Mouse (Mus musculus): Measurements from ENCODE around the gene Arhgdia. TPM values are rescaled to one million over a fixed set of nuclear protein-coding genes. Genes with fewer than 3 reads are reported as not detected.
A peak's percentile ranks its signal among the peaks of the same experiment; 100 is the strongest.

Arhgdia gene
- polyA plus RNA-seq, 1 experiment from 2014 or later = 575 TPM

DNA sequence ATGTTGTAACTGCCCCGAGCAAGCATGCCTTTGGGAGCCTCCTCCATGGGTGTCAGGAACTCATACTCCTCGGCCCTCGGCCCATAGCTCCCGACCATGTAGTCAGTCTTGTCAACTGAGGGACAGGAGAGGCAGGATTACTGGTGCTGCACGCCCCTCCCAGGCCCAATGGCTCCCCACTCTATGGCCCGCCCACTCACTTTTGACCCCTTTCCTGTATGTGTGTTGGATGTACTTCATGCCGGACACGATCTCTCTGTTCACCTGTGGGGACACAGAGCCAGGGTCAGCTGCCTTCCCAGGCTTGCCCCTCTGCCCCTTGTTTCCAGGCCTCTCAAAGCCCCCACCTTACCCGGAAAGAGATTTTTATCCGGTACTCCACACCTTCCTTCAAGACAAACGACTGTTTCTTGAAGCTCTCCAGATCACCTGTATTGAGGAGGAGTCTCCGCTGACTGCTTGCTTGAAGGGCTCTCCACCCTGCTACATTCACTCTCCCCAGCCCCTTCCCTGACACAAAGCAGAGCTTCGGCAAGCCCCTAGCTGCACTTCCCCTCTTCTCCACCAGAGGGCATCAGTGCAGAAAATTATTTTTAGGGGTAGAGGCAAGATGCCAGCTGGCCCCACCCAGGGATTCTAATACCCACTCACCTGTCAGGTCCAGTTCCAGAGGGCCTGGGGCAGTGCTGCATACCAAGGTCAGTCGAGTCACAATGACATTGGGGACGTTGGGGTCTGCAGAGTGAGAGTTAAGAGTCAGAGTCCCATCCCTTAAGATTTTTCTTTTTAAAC, 1.9 kb downstream of the Arhgdia start:
- 0 out of 2 replicates have a peak, but pooled peaks cover 3% of the 10 kb centered on the region for H3K9me3 ChIP-seq (ENCODE audit: control insufficient read depth, low read depth, low read length)
- H3K9ac ChIP-seq (replicated peaks; ENCODE audit: low read depth, low read length) = peak overlapping the region; percentile 2; the same call in 1 of the 2 replicates
- H3K4me3 ChIP-seq (ENCODE audit: low read depth, low read length) = peak overlapping the region; percentile 91
- peaks cover 29% of the 10 kb centered on the region for H3K36me3 ChIP-seq (ENCODE audit: control insufficient read depth, insufficient read depth, low read length)
- peak overlapping the region; percentile 94; the same call in 1 of the 2 replicates for H3K27ac ChIP-seq (ENCODE audit: low read length)
- no peaks in the 10 kb centered on the region for H3K27me3 ChIP-seq (ENCODE audit: control insufficient read depth, insufficient read depth, low read length)
- H3K4me2 ChIP-seq (replicated peaks; ENCODE audit: low read depth, low read length) = peak overlapping the region; percentile 95
- 51% methylated on average over 15 of the region's 15 CpGs for WGBS
- ATAC-seq (ENCODE audit: insufficient number of reproducible peaks, insufficient read depth, low FRiP score, low read depth) = no peak
- H3K4me1 ChIP-seq (ENCODE audit: control insufficient read depth, insufficient read depth, low read length) = peaks cover 18% of the 10 kb centered on the region

GRCm38 (mm10) chr11:120578694-120579243, 2.7 kb downstream of the Arhgdia start:
- H3K27ac ChIP-seq (ENCODE audit: low read length) = no peak overlapping the region
- no peak overlapping the region for H3K4me3 ChIP-seq (ENCODE audit: low read depth, low read length)
- no peak overlapping the region for H3K9ac ChIP-seq (replicated peaks; ENCODE audit: low read depth, low read length)
- no peak for ATAC-seq (ENCODE audit: insufficient number of reproducible peaks, insufficient read depth, low FRiP score, low read depth)
- 0 out of 2 replicates have a peak, but pooled peaks cover under 1% of the 10 kb centered on the region for H3K9me3 ChIP-seq (ENCODE audit: control insufficient read depth, low read depth, low read length)
- peaks cover 29% of the 10 kb centered on the region for H3K36me3 ChIP-seq (ENCODE audit: control insufficient read depth, insufficient read depth, low read length)
- peaks cover 22% of the 10 kb centered on the region for H3K4me1 ChIP-seq (ENCODE audit: control insufficient read depth, insufficient read depth, low read length)
- no peaks in the 10 kb centered on the region for H3K27me3 ChIP-seq (ENCODE audit: control insufficient read depth, insufficient read depth, low read length)
- WGBS = 74% methylated on average over 11 of the region's 11 CpGs
- H3K4me2 ChIP-seq (replicated peaks; ENCODE audit: low read depth, low read length) = no peak overlapping the region

GRCm38 (mm10) chr11:120578024-120578693, 3.3 kb downstream of the Arhgdia start:
- WGBS = 77% methylated on average over 10 of the region's 10 CpGs
- no peak overlapping the region for H3K9ac ChIP-seq (replicated peaks; ENCODE audit: low read depth, low read length)
- H3K27ac ChIP-seq (ENCODE audit: low read length) = no peak overlapping the region
- H3K4me2 ChIP-seq (replicated peaks; ENCODE audit: low read depth, low read length) = no peak overlapping the region
- H3K27me3 ChIP-seq (ENCODE audit: control insufficient read depth, insufficient read depth, low read length) = no peaks in the 10 kb centered on the region
- no peaks in the 10 kb centered on the region for H3K9me3 ChIP-seq (ENCODE audit: control insufficient read depth, low read depth, low read length)
- H3K4me1 ChIP-seq (ENCODE audit: control insufficient read depth, insufficient read depth, low read length) = peaks cover 22% of the 10 kb centered on the region
- H3K4me3 ChIP-seq (ENCODE audit: low read depth, low read length) = no peak overlapping the region
- no peak for ATAC-seq (ENCODE audit: insufficient number of reproducible peaks, insufficient read depth, low FRiP score, low read depth)
- peaks cover 29% of the 10 kb centered on the region for H3K36me3 ChIP-seq (ENCODE audit: control insufficient read depth, insufficient read depth, low read length)

DNA sequence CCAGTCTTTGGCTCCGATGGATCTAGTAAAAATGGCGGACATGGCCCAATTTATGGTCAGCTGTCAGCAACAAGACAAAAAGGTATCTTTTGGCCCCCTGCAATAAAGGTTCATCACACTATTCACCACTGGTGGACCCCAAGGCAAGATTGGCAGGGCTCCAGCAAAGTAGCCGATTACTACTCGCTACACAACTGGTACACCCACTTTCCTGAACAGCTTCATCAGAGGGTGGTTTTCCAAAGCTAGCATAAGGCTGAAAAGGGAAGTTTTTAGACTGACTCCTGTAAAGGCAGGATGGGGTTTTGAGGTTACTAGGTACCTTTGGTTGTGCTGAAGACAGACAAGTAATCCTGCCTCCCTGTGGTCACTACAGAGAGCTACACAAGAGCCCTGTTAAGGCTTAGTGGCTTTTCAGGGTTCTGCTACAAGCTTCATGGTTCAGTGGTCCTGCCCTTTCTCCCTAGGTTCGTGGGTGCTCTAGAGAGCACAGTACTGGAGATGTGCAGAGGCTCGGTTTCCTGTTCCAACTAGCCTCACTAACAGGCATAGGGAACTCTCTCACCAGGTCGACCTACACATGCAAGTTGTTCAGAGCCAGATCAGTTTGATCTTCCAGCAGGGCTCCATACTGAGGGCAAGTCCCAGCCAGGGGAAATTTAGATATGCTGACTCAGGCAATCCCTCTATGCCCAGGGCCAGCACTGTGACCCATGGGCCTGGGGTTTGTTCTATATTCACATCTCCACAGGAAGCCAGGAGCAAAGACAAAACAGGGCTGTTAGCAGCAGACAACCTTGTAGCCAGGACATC, 4.0 kb downstream of the Arhgdia start:
- no peak overlapping the region for H3K27ac ChIP-seq (ENCODE audit: low read length)
- WGBS = 87% methylated on average over 7 of the region's 7 CpGs
- H3K4me1 ChIP-seq (ENCODE audit: control insufficient read depth, insufficient read depth, low read length) = peaks cover 22% of the 10 kb centered on the region
- H3K27me3 ChIP-seq (ENCODE audit: control insufficient read depth, insufficient read depth, low read length) = no peaks in the 10 kb centered on the region
- peaks cover 29% of the 10 kb centered on the region for H3K36me3 ChIP-seq (ENCODE audit: control insufficient read depth, insufficient read depth, low read length)
- H3K4me3 ChIP-seq (ENCODE audit: low read depth, low read length) = no peak overlapping the region
- H3K4me2 ChIP-seq (replicated peaks; ENCODE audit: low read depth, low read length) = no peak overlapping the region
- ATAC-seq (ENCODE audit: insufficient number of reproducible peaks, insufficient read depth, low FRiP score, low read depth) = no peak
- no peak overlapping the region for H3K9ac ChIP-seq (replicated peaks; ENCODE audit: low read depth, low read length)
- no peaks in the 10 kb centered on the region for H3K9me3 ChIP-seq (ENCODE audit: control insufficient read depth, low read depth, low read length)

- WGBS = 73% methylated on average over 3 of the region's 3 CpGs
- no peaks in the 10 kb centered on the region for H3K9me3 ChIP-seq (ENCODE audit: control insufficient read depth, low read depth, low read length)
- H3K4me3 ChIP-seq (ENCODE audit: low read depth, low read length) = no peak overlapping the region
- no peak overlapping the region for H3K27ac ChIP-seq (ENCODE audit: low read length)
- no peaks in the 10 kb centered on the region for H3K27me3 ChIP-seq (ENCODE audit: control insufficient read depth, insufficient read depth, low read length)
- ATAC-seq (ENCODE audit: insufficient number of reproducible peaks, insufficient read depth, low FRiP score, low read depth) = no peak
- peaks cover 31% of the 10 kb centered on the region for H3K36me3 ChIP-seq (ENCODE audit: control insufficient read depth, insufficient read depth, low read length)
- no peak overlapping the region for H3K4me2 ChIP-seq (replicated peaks; ENCODE audit: low read depth, low read length)
- H3K9ac ChIP-seq (replicated peaks; ENCODE audit: low read depth, low read length) = no peak overlapping the region
- H3K4me1 ChIP-seq (ENCODE audit: control insufficient read depth, insufficient read depth, low read length) = peaks cover 23% of the 10 kb centered on the region
Observed at GRCm38 (mm10) chr11:120576365-120576981, 5.0 kb downstream of the Arhgdia start.

GRCm38 (mm10) chr11:120575940-120576339, 5.5 kb downstream of the Arhgdia start:
- H3K27me3 ChIP-seq (ENCODE audit: control insufficient read depth, insufficient read depth, low read length) = no peaks in the 10 kb centered on the region
- ATAC-seq (ENCODE audit: insufficient number of reproducible peaks, insufficient read depth, low FRiP score, low read depth) = no peak
- H3K4me1 ChIP-seq (ENCODE audit: control insufficient read depth, insufficient read depth, low read length) = peaks cover 28% of the 10 kb centered on the region
- H3K9me3 ChIP-seq (ENCODE audit: control insufficient read depth, low read depth, low read length) = no peaks in the 10 kb centered on the region
- peaks cover 36% of the 10 kb centered on the region for H3K36me3 ChIP-seq (ENCODE audit: control insufficient read depth, insufficient read depth, low read length)
- no peak overlapping the region for H3K27ac ChIP-seq (ENCODE audit: low read length)
- H3K9ac ChIP-seq (replicated peaks; ENCODE audit: low read depth, low read length) = no peak overlapping the region
- no peak overlapping the region for H3K4me3 ChIP-seq (ENCODE audit: low read depth, low read length)
- no peak overlapping the region for H3K4me2 ChIP-seq (replicated peaks; ENCODE audit: low read depth, low read length)

DNA sequence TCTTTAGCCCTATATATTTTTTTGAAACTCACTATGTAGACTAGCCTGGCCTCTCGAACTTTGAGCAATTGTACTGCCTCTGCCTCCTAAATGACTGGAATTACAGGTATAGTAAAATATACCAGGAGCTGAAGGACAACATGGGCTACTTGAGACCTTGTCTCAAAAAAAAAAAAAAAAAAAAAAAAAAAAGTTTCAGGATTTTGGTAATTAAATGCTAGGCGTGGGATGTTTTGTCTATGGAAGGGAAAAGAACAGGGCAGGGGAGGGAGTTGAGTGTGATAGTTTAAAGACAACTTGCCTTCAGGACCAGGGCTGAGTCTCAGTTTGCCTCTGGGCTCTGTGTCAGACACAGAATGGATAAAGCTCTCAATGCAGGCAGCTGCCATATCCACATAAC, 6.4 kb downstream of the Arhgdia start:
- no peak overlapping the region for H3K4me2 ChIP-seq (replicated peaks; ENCODE audit: low read depth, low read length)
- 73% methylated on average over 2 of the region's 2 CpGs for WGBS
- H3K36me3 ChIP-seq (ENCODE audit: control insufficient read depth, insufficient read depth, low read length) = peaks cover 43% of the 10 kb centered on the region
- H3K9me3 ChIP-seq (ENCODE audit: control insufficient read depth, low read depth, low read length) = no peaks in the 10 kb centered on the region
- no peaks in the 10 kb centered on the region for H3K27me3 ChIP-seq (ENCODE audit: control insufficient read depth, insufficient read depth, low read length)
- H3K4me3 ChIP-seq (ENCODE audit: low read depth, low read length) = no peak overlapping the region
- ATAC-seq (ENCODE audit: insufficient number of reproducible peaks, insufficient read depth, low FRiP score, low read depth) = no peak
- peaks cover 26% of the 10 kb centered on the region for H3K4me1 ChIP-seq (ENCODE audit: control insufficient read depth, insufficient read depth, low read length)
- no peak overlapping the region for H3K9ac ChIP-seq (replicated peaks; ENCODE audit: low read depth, low read length)
- H3K27ac ChIP-seq (ENCODE audit: low read length) = no peak overlapping the region

- Histone ChIP-seq H3K27ac (ENCODE audit: low read length) (no peak overlapping the region), H3K4me1 (ENCODE audit: control insufficient read depth, insufficient read depth, low read length) (peaks cover 20% of the 10 kb centered on the region), H3K4me3 (ENCODE audit: low read depth, low read length) (peak overlapping the region; percentile 95), H3K9me3 (ENCODE audit: control insufficient read depth, low read depth, low read length) (no peaks in the 10 kb centered on the region), H3K36me3 (ENCODE audit: control insufficient read depth, insufficient read depth, low read length) (peaks cover 40% of the 10 kb centered on the region), H3K27me3 (ENCODE audit: control insufficient read depth, insufficient read depth, low read length) (no peaks in the 10 kb centered on the region), H3K4me2 (replicated peaks; ENCODE audit: low read depth, low read length) (peak overlapping the region; percentile 85), H3K9ac (replicated peaks; ENCODE audit: low read depth, low read length) (0 out of 2 replicates have a peak overlapping the region, but pooled peaks have one; percentile 14)
- ATAC-seq (ENCODE audit: insufficient number of reproducible peaks, insufficient read depth, low FRiP score, low read depth) = no peak
- WGBS = 45% methylated on average over 5 of the region's 5 CpGs
Observed at GRCm38 (mm10) chr11:120574278-120574600, 7.2 kb downstream of the Arhgdia start.
